Mouse (Mus musculus): ENCODE results near the gene Dpp4. TPM values are rescaled to one million over a fixed set of nuclear protein-coding genes. Genes with fewer than 3 reads are reported as not detected.

Gene Dpp4
- polyA plus RNA-seq, 1 experiment from 2014 or later = 0.88 TPM

GRCm38 (mm10) chr2:62355766-62356165 is 56.3 kb downstream of the Dpp4 start:
- no peak for DNase-seq (ENCODE audit: low spot score)
- WGBS = 55% methylated on average over 6 of the region's 6 CpGs

GRCm38 (mm10) chr2:62352035-62352434 is 60.0 kb downstream of the Dpp4 start:
- no peak overlapping the region for H3K4me3 ChIP-seq (ENCODE audit: low read depth, low read length)
- H3K27me3 ChIP-seq (ENCODE audit: control insufficient read depth, insufficient read depth, low read length) = no peaks in the 10 kb centered on the region
- no peaks in the 10 kb centered on the region for H3K9me3 ChIP-seq (replicated peaks; ENCODE audit: control insufficient read depth, low read length)
- DNase-seq (ENCODE audit: low spot score) = no peak
- no peak overlapping the region for H3K4me2 ChIP-seq (ENCODE audit: low read depth, low read length)
- no peaks in the 10 kb centered on the region for H3K36me3 ChIP-seq (replicated peaks; ENCODE audit: control insufficient read depth, insufficient read depth, low read depth, low read length)
- no peak for ATAC-seq (replicated peaks; ENCODE audit: insufficient number of reproducible peaks, low FRiP score, low TSS enrichment, low read depth)
- no peaks in the 10 kb centered on the region for H3K4me1 ChIP-seq (ENCODE audit: control insufficient read depth, insufficient read depth, low read length)
- WGBS = 84% methylated on average over 3 of the region's 3 CpGs
- no peak overlapping the region for H3K27ac ChIP-seq (replicated peaks; ENCODE audit: low read depth, low read length)
- no peak overlapping the region for H3K9ac ChIP-seq (replicated peaks; ENCODE audit: low read length)

More at GRCm38 (mm10) chr2:62355766-62356165, 56.3 kb downstream of the Dpp4 start:
- Histone ChIP-seq H3K4me2 (ENCODE audit: low read depth, low read length) (no peak overlapping the region), H3K27me3 (ENCODE audit: control insufficient read depth, insufficient read depth, low read length) (no peaks in the 10 kb centered on the region), H3K36me3 (replicated peaks; ENCODE audit: control insufficient read depth, insufficient read depth, low read depth, low read length) (no peaks in the 10 kb centered on the region), H3K9ac (replicated peaks; ENCODE audit: low read length) (no peak overlapping the region), H3K4me1 (ENCODE audit: control insufficient read depth, insufficient read depth, low read length) (no peaks in the 10 kb centered on the region), H3K27ac (replicated peaks; ENCODE audit: low read depth, low read length) (no peak overlapping the region), H3K4me3 (ENCODE audit: low read depth, low read length) (no peak overlapping the region), H3K9me3 (replicated peaks; ENCODE audit: control insufficient read depth, low read length) (no peaks in the 10 kb centered on the region)
- peak; percentile 39; the same call in 1 of the 2 replicates for ATAC-seq (replicated peaks; ENCODE audit: insufficient number of reproducible peaks, low FRiP score, low TSS enrichment, low read depth)

- no peak overlapping the region for H3K27ac ChIP-seq (replicated peaks; ENCODE audit: low read depth, low read length)
- H3K27me3 ChIP-seq (ENCODE audit: control insufficient read depth, insufficient read depth, low read length) = no peaks in the 10 kb centered on the region
- no peak overlapping the region for H3K9ac ChIP-seq (replicated peaks; ENCODE audit: low read length)
- H3K4me2 ChIP-seq (ENCODE audit: low read depth, low read length) = no peak overlapping the region
- H3K4me3 ChIP-seq (ENCODE audit: low read depth, low read length) = no peak overlapping the region
- ATAC-seq (replicated peaks; ENCODE audit: insufficient number of reproducible peaks, low FRiP score, low TSS enrichment, low read depth) (no peak), DNase-seq (ENCODE audit: low spot score) (no peak)
- no peaks in the 10 kb centered on the region for H3K4me1 ChIP-seq (ENCODE audit: control insufficient read depth, insufficient read depth, low read length)
- no peaks in the 10 kb centered on the region for H3K9me3 ChIP-seq (replicated peaks; ENCODE audit: control insufficient read depth, low read length)
- H3K36me3 ChIP-seq (replicated peaks; ENCODE audit: control insufficient read depth, insufficient read depth, low read depth, low read length) = no peaks in the 10 kb centered on the region
- 95% methylated on average over 9 of the region's 9 CpGs for WGBS
Observed at GRCm38 (mm10) chr2:62347762-62348161, 64.3 kb downstream of the Dpp4 start.

GRCm38 (mm10) chr2:62346771-62347170 is 65.3 kb downstream of the Dpp4 start:
- no peak for DNase-seq (ENCODE audit: low spot score)
- no peak overlapping the region for H3K4me3 ChIP-seq (ENCODE audit: low read depth, low read length)
- H3K36me3 ChIP-seq (replicated peaks; ENCODE audit: control insufficient read depth, insufficient read depth, low read depth, low read length) = no peaks in the 10 kb centered on the region
- no peak for ATAC-seq (replicated peaks; ENCODE audit: insufficient number of reproducible peaks, low FRiP score, low TSS enrichment, low read depth)
- H3K27me3 ChIP-seq (ENCODE audit: control insufficient read depth, insufficient read depth, low read length) = no peaks in the 10 kb centered on the region
- H3K27ac ChIP-seq (replicated peaks; ENCODE audit: low read depth, low read length) = no peak overlapping the region
- H3K4me2 ChIP-seq (ENCODE audit: low read depth, low read length) = no peak overlapping the region
- no peak overlapping the region for H3K9ac ChIP-seq (replicated peaks; ENCODE audit: low read length)
- WGBS = 25% methylated on average over 1 of the region's 1 CpGs
- H3K4me1 ChIP-seq (ENCODE audit: control insufficient read depth, insufficient read depth, low read length) = no peaks in the 10 kb centered on the region
- H3K9me3 ChIP-seq (replicated peaks; ENCODE audit: control insufficient read depth, low read length) = no peaks in the 10 kb centered on the region

GRCm38 (mm10) chr2:62344367-62344766 is 67.7 kb downstream of the Dpp4 start:
- ATAC-seq (replicated peaks; ENCODE audit: insufficient number of reproducible peaks, low FRiP score, low TSS enrichment, low read depth) = no peak
- no peaks in the 10 kb centered on the region for H3K27me3 ChIP-seq (ENCODE audit: control insufficient read depth, insufficient read depth, low read length)
- no peak overlapping the region for H3K9ac ChIP-seq (replicated peaks; ENCODE audit: low read length)
- no peaks in the 10 kb centered on the region for H3K4me1 ChIP-seq (ENCODE audit: control insufficient read depth, insufficient read depth, low read length)
- H3K36me3 ChIP-seq (replicated peaks; ENCODE audit: control insufficient read depth, insufficient read depth, low read depth, low read length) = no peaks in the 10 kb centered on the region
- H3K27ac ChIP-seq (replicated peaks; ENCODE audit: low read depth, low read length) = no peak overlapping the region
- no peaks in the 10 kb centered on the region for H3K9me3 ChIP-seq (replicated peaks; ENCODE audit: control insufficient read depth, low read length)
- 62% methylated on average over 6 of the region's 6 CpGs for WGBS
- H3K4me2 ChIP-seq (ENCODE audit: low read depth, low read length) = no peak overlapping the region
- no peak for DNase-seq (ENCODE audit: low spot score)
- H3K4me3 ChIP-seq (ENCODE audit: low read depth, low read length) = no peak overlapping the region

- ATAC-seq (replicated peaks; ENCODE audit: insufficient number of reproducible peaks, low FRiP score, low TSS enrichment, low read depth) = no peak
Observed at GRCm38 (mm10) chr2:62341734-62342128, 70.3 kb downstream of the Dpp4 start.

GRCm38 (mm10) chr2:62341061-62341733 is 70.8 kb downstream of the Dpp4 start:
- no peak overlapping the region for H3K4me3 ChIP-seq (ENCODE audit: low read depth, low read length)
- no peaks in the 10 kb centered on the region for H3K9me3 ChIP-seq (replicated peaks; ENCODE audit: control insufficient read depth, low read length)
- no peak for DNase-seq (ENCODE audit: low spot score)
- H3K27ac ChIP-seq (replicated peaks; ENCODE audit: low read depth, low read length) = no peak overlapping the region
- no peak overlapping the region for H3K9ac ChIP-seq (replicated peaks; ENCODE audit: low read length)
- no peak for ATAC-seq (replicated peaks; ENCODE audit: insufficient number of reproducible peaks, low FRiP score, low TSS enrichment, low read depth)
- H3K4me2 ChIP-seq (ENCODE audit: low read depth, low read length) = no peak overlapping the region
- no peaks in the 10 kb centered on the region for H3K36me3 ChIP-seq (replicated peaks; ENCODE audit: control insufficient read depth, insufficient read depth, low read depth, low read length)
- H3K4me1 ChIP-seq (ENCODE audit: control insufficient read depth, insufficient read depth, low read length) = no peaks in the 10 kb centered on the region
- no peaks in the 10 kb centered on the region for H3K27me3 ChIP-seq (ENCODE audit: control insufficient read depth, insufficient read depth, low read length)
- WGBS = 70% methylated on average over 3 of the region's 3 CpGs

More at GRCm38 (mm10) chr2:62341734-62342128, 70.3 kb downstream of the Dpp4 start:
- H3K4me2 ChIP-seq (ENCODE audit: low read depth, low read length) = no peak overlapping the region
- H3K36me3 ChIP-seq (replicated peaks; ENCODE audit: control insufficient read depth, insufficient read depth, low read depth, low read length) = no peaks in the 10 kb centered on the region
- no peak overlapping the region for H3K9ac ChIP-seq (replicated peaks; ENCODE audit: low read length)
- H3K27me3 ChIP-seq (ENCODE audit: control insufficient read depth, insufficient read depth, low read length) = no peaks in the 10 kb centered on the region
- no peak overlapping the region for H3K4me3 ChIP-seq (ENCODE audit: low read depth, low read length)
- DNase-seq (ENCODE audit: low spot score) = no peak
- no peaks in the 10 kb centered on the region for H3K9me3 ChIP-seq (replicated peaks; ENCODE audit: control insufficient read depth, low read length)
- WGBS = 33% methylated on average over 14 of the region's 14 CpGs
- no peaks in the 10 kb centered on the region for H3K4me1 ChIP-seq (ENCODE audit: control insufficient read depth, insufficient read depth, low read length)
- H3K27ac ChIP-seq (replicated peaks; ENCODE audit: low read depth, low read length) = no peak overlapping the region

GRCm38 (mm10) chr2:62339222-62339944 is 72.6 kb downstream of the Dpp4 start:
- 74% methylated on average over 4 of the region's 4 CpGs for WGBS
- ATAC-seq (replicated peaks; ENCODE audit: insufficient number of reproducible peaks, low FRiP score, low TSS enrichment, low read depth) = no peak

More at GRCm38 (mm10) chr2:62339222-62339944, 72.6 kb downstream of the Dpp4 start:
- Histone ChIP-seq H3K4me3 (ENCODE audit: low read depth, low read length) (no peak overlapping the region), H3K9me3 (replicated peaks; ENCODE audit: control insufficient read depth, low read length) (no peaks in the 10 kb centered on the region), H3K27me3 (ENCODE audit: control insufficient read depth, insufficient read depth, low read length) (no peaks in the 10 kb centered on the region), H3K4me2 (ENCODE audit: low read depth, low read length) (no peak overlapping the region), H3K27ac (replicated peaks; ENCODE audit: low read depth, low read length) (no peak overlapping the region), H3K9ac (replicated peaks; ENCODE audit: low read length) (no peak overlapping the region), H3K4me1 (ENCODE audit: control insufficient read depth, insufficient read depth, low read length) (no peaks in the 10 kb centered on the region), H3K36me3 (replicated peaks; ENCODE audit: control insufficient read depth, insufficient read depth, low read depth, low read length) (no peaks in the 10 kb centered on the region)
- no peak for DNase-seq (ENCODE audit: low spot score)
